Mouse (Mus musculus): ENCODE measurements around the gene H13. TPM values are rescaled to one million over a fixed set of nuclear protein-coding genes. Genes with fewer than 3 reads are reported as not detected.

The H13 gene
- total RNA-seq, 4 experiments from 2014 or later: 69.8 to 81.5 (median 78.5) TPM

- no peak for DNase-seq (ENCODE audit: low spot score in 2 of 2)
These were observed 31.5 kb downstream of the H13 start for GRCm38 (mm10) chr2:152700725-152701124.

GRCm38 (mm10) chr2:152703596-152704255 lies 34.5 kb downstream of the H13 start:
- no peak for DNase-seq (ENCODE audit: low spot score in 2 of 2)

- no peak for DNase-seq (ENCODE audit: low spot score in 2 of 2)
These were observed 35.0 kb downstream of the H13 start for GRCm38 (mm10) chr2:152704256-152704605.

- DNase-seq (ENCODE audit: low spot score in 2 of 2): no peak
These were observed 35.6 kb downstream of the H13 start for GRCm38 (mm10) chr2:152704811-152705370.

- peak; percentile 49 to 59 for DNase-seq (ENCODE audit: low spot score in 2 of 2)
These were observed 36.8 kb downstream of the H13 start for GRCm38 (mm10) chr2:152705993-152706571.

- DNase-seq (ENCODE audit: low spot score in 2 of 2): no peak
These were observed 37.9 kb downstream of the H13 start for GRCm38 (mm10) chr2:152707186-152707585.

- DNase-seq (ENCODE audit: low spot score in 2 of 2): peak; percentile 66 to 67
These were observed 38.4 kb downstream of the H13 start for GRCm38 (mm10) chr2:152707627-152708026.

GRCm38 (mm10) chr2:152709066-152709465 lies 39.8 kb downstream of the H13 start:
- DNase-seq (ENCODE audit: low spot score in 2 of 2): no peak

- DNase-seq (ENCODE audit: low spot score in 2 of 2): no peak
These were observed 47.0 kb downstream of the H13 start for GRCm38 (mm10) chr2:152716241-152716772.

- DNase-seq (ENCODE audit: low spot score in 2 of 2): no peak
These were observed 48.4 kb downstream of the H13 start for GRCm38 (mm10) chr2:152717652-152718051.

GRCm38 (mm10) chr2:152718076-152718475 lies 48.8 kb downstream of the H13 start:
- no peak for DNase-seq (ENCODE audit: low spot score in 2 of 2)

GRCm38 (mm10) chr2:152723651-152724331 lies 54.5 kb downstream of the H13 start:
- no peak for DNase-seq (ENCODE audit: low spot score in 2 of 2)

GRCm38 (mm10) chr2:152724332-152724723 lies 55.1 kb downstream of the H13 start:
- DNase-seq (ENCODE audit: low spot score in 2 of 2): no peak

- DNase-seq (ENCODE audit: low spot score in 2 of 2): no peak
These were observed 56.0 kb downstream of the H13 start for GRCm38 (mm10) chr2:152725178-152725750.

- DNase-seq (ENCODE audit: low spot score in 2 of 2): no peak
These were observed 57.0 kb downstream of the H13 start for GRCm38 (mm10) chr2:152726213-152726612.

- DNase-seq (ENCODE audit: low spot score in 2 of 2): no peak
These were observed 57.6 kb downstream of the H13 start for GRCm38 (mm10) chr2:152726751-152727335.

- no peak for DNase-seq (ENCODE audit: low spot score in 2 of 2)
These were observed 58.7 kb downstream of the H13 start for GRCm38 (mm10) chr2:152727795-152728510.

GRCm38 (mm10) chr2:152728594-152728993 lies 59.3 kb downstream of the H13 start:
- DNase-seq (ENCODE audit: low spot score in 2 of 2): no peak

GRCm38 (mm10) chr2:152729013-152729635 lies 59.9 kb downstream of the H13 start:
- DNase-seq (ENCODE audit: low spot score in 2 of 2): no peak

GRCm38 (mm10) chr2:152729636-152730020 lies 60.4 kb downstream of the H13 start:
- no peak for DNase-seq (ENCODE audit: low spot score in 2 of 2)

Measured in layer of hippocampus, adult 8-10 months (tissue).